Mouse (Mus musculus): ENCODE results near the gene Tmppe. TPM values are rescaled to one million over a fixed set of nuclear protein-coding genes. Genes with fewer than 3 reads are reported as not detected.
"Not testable (repeated sequence)": the region's sequence is repeated elsewhere in the genome, so short reads cannot be mapped to it uniquely, and the experiment has no call there.

Gene Tmppe
- 5.1 and 5.5 TPM in 2 replicates for polyA plus RNA-seq (2014; fragmentation: Nextera tagmentation; extraction: Ambion mirVana)

DNA sequence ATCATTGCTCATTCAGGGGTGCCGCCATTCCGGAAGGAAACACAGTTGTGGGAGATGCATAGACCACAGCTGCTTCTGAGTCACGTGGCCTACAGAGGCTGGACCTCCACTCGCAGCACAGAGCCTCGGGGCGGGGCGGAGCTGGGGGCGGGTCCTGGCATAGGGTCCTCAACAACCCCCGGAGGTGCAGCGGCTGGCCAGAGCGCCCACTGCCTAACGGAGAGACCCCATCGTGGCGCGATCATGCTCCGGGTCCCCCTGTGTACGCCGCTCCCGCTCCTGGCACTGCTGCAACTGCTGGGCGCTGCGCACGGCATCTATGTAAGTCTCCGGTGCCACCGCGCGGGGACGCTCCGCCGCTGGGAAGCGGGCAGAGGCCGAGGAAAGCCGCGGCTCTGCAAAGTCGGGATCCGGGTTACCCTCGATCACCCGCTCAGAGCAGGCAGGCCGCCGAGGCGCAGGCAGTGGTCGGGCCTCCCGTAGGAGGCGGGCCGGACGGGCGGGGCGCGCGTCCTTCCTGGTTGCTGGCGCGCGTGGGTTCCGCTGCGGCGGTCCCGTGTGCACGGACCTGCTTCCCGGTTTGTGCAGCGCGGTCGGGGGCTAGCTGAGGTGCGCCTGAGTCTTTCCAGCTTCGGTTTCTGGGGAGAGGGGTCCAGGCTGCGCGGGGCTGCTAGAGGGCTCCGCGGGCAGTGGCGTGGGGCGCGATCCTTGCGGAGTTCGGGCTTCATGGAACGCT is at the start of gene Tmppe, which contains the start of gene Glb1:
Gene Tmppe, plus strand, starts transcription at position 157 of the 736 bp plus-strand sequence.
Gene Glb1, plus strand, starts transcription at position 128 of the 736 bp plus-strand sequence.
- Histone ChIP-seq H3K4me1 (replicated peaks; ENCODE audit: control insufficient read depth, insufficient read depth, low read length) (peaks cover 8% of the 10 kb centered on the region; the same call in 1 of the 2 replicates), H3K4me2 (ENCODE audit: low read length) (peak within 1 kb of the TSS; percentile 54), H3K36me3 (ENCODE audit: control insufficient read depth, insufficient read depth, low read length) (peaks cover 15% of the 10 kb centered on the region), H3K27me3 (replicated peaks; ENCODE audit: control insufficient read depth, insufficient read depth, low read length) (no peaks in the 10 kb centered on the region), H3K27ac (ENCODE audit: low read depth) (peak within 1 kb of the TSS; percentile 92), H3K4me3 (ENCODE audit: low read depth, low read length) (peak within 1 kb of the TSS; percentile 91), H3K9ac (ENCODE audit: low read length) (peak within 1 kb of the TSS; percentile 88), H3K9me3 (ENCODE audit: control insufficient read depth, low read length) (no peaks in the 10 kb centered on the region)
- DNase-seq (ENCODE audit: low spot score), result peak; percentile 94
- whole genome bisulfite sequencing, result under 1% methylated on average over 73 of the region's 73 CpGs
- peak; percentile 97 for ATAC-seq (replicated peaks; ENCODE audit: low FRiP score, low TSS enrichment, low read depth)

DNA sequence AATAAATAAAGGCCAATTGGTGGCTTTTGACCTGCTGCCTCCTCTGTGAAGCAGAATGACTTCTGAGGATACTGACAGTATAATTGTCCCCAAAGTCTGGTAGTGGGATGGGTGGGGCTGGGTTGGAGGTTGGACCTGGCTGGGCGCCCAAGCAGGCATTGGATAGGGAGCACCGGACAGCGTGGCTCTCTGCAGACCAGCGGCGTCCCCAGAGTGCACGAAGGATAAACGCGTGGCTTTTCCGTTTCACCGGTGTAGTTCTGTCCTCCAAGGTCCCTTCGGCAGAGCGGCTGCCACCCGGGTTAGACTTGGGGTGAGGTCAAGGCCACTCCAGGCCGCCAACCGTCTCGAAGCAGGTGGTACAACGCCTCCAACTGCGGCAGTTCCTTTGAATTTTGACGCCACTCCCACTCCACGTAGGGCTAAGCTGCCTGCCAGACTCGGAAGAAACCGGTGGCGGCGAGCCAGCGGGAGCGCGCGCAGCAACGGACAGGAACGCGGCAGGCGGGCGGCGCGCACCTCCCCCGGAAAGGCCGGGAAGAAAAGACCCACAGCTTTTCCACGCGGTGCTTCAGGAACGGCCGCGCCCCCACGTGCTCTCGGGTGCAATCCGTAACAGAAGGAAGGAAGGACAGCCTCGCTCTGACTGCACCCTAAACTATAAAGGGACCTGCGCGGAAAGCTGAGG is 33.0 kb upstream of the Tmppe start:
- Histone ChIP-seq H3K9me3 (ENCODE audit: control insufficient read depth, low read length) (no peaks in the 10 kb centered on the region), H3K4me2 (ENCODE audit: low read length) (peak overlapping the region; percentile 84), H3K36me3 (ENCODE audit: control insufficient read depth, insufficient read depth, low read length) (no peaks in the 10 kb centered on the region), H3K9ac (ENCODE audit: low read length) (peak overlapping the region; percentile 51), H3K4me3 (ENCODE audit: low read depth, low read length) (peak overlapping the region; percentile 49), H3K4me1 (replicated peaks; ENCODE audit: control insufficient read depth, insufficient read depth, low read length) (no peaks in the 10 kb centered on the region), H3K27ac (ENCODE audit: low read depth) (no peak overlapping the region), H3K27me3 (replicated peaks; ENCODE audit: control insufficient read depth, insufficient read depth, low read length) (no peaks in the 10 kb centered on the region)
- under 1% methylated on average over 48 of the region's 48 CpGs for WGBS
- DNase-seq (ENCODE audit: low spot score) (peak; percentile 91), ATAC-seq (replicated peaks; ENCODE audit: low FRiP score, low TSS enrichment, low read depth) (peak; percentile 85)

DNA sequence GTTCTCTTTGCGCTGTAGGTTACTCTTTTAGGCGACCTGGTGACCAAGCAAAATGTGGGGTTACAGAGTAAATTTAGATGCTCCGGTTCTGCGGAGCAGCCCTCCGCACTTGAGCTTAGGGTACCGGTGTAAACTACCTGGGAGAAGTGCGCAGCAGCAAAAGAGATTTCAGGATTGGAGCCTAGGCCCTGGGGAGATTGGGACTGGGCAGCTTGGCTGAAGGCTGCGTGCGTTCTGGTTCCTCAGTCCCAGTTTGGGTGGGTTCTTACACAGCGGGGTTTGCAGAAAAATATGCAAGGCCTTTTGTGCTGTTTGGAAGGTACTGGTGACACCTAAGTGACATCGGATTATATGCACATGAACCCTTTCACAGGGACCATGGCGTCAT is 32.4 kb upstream of the Tmppe start:
- Histone ChIP-seq H3K27ac (ENCODE audit: low read depth) (no peak overlapping the region), H3K9ac (ENCODE audit: low read length) (peak overlapping the region; percentile 51), H3K4me3 (ENCODE audit: low read depth, low read length) (peak overlapping the region; percentile 49), H3K27me3 (replicated peaks; ENCODE audit: control insufficient read depth, insufficient read depth, low read length) (no peaks in the 10 kb centered on the region), H3K36me3 (ENCODE audit: control insufficient read depth, insufficient read depth, low read length) (no peaks in the 10 kb centered on the region), H3K9me3 (ENCODE audit: control insufficient read depth, low read length) (no peaks in the 10 kb centered on the region), H3K4me2 (ENCODE audit: low read length) (peak overlapping the region; percentile 84), H3K4me1 (replicated peaks; ENCODE audit: control insufficient read depth, insufficient read depth, low read length) (no peaks in the 10 kb centered on the region)
- ATAC-seq (replicated peaks; ENCODE audit: low FRiP score, low TSS enrichment, low read depth), result no peak; the same call in 1 of the 2 replicates
- no peak for DNase-seq (ENCODE audit: low spot score)
- WGBS, result 14% methylated on average over 12 of the region's 12 CpGs

DNA sequence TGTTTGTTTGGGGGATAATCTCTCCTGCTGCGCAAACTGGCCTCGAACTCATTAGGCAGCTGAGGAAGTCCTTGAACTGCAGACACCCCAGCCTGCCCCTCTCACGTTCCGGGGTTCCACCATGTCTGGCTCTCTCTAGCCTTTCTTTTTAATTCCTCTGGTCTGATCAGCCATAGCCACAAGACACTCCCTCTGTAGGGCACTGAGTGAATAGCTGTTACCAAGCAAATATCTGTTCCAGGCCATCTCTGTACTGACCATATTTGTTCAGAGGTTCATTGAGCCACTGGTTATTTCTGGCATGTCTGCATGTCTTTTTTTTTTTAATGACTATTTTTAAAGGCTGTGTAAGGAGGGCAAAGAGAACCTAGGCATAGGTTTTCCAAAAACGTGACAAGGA is 31.5 kb upstream of the Tmppe start:
- ATAC-seq (replicated peaks; ENCODE audit: low FRiP score, low TSS enrichment, low read depth); H3K4me1 ChIP-seq (replicated peaks; ENCODE audit: control insufficient read depth, insufficient read depth, low read length); H3K9ac ChIP-seq (ENCODE audit: low read length); H3K4me2 ChIP-seq (ENCODE audit: low read length); H3K4me3 ChIP-seq (ENCODE audit: low read depth, low read length); DNase-seq (ENCODE audit: low spot score); H3K27me3 ChIP-seq (replicated peaks; ENCODE audit: control insufficient read depth, insufficient read depth, low read length); H3K36me3 ChIP-seq (ENCODE audit: control insufficient read depth, insufficient read depth, low read length); H3K9me3 ChIP-seq (ENCODE audit: control insufficient read depth, low read length); H3K27ac ChIP-seq (ENCODE audit: low read depth): not testable (repeated sequence)
- WGBS, result 67% methylated on average over 5 of the region's 5 CpGs

DNA sequence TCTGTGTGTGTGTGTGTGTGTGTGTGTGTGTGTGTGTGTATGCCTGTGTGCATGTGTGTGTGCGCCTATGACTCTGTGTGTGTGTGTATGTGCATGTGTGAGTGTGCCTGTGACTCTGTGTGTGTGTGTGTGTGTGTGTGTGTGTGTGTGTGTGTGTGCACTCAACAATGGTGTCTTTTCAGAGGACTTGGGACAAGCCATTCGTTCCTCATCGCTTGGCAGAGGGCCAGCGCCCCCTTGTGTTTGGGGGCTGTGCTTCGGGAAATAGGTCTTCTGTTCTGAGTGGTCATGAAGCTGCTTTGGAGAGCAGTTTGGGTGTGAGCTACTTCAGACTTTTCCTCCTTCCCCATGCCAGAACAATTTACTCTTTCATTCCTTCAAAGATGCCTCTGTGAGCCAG is 29.2 kb upstream of the Tmppe start:
- DNase-seq (ENCODE audit: low spot score), result peak; percentile 48
- not testable (repeated sequence) for H3K4me3 ChIP-seq (ENCODE audit: low read depth, low read length); ATAC-seq (replicated peaks; ENCODE audit: low FRiP score, low TSS enrichment, low read depth); H3K9me3 ChIP-seq (ENCODE audit: control insufficient read depth, low read length); H3K9ac ChIP-seq (ENCODE audit: low read length); H3K4me2 ChIP-seq (ENCODE audit: low read length); H3K4me1 ChIP-seq (replicated peaks; ENCODE audit: control insufficient read depth, insufficient read depth, low read length); H3K27me3 ChIP-seq (replicated peaks; ENCODE audit: control insufficient read depth, insufficient read depth, low read length); H3K27ac ChIP-seq (ENCODE audit: low read depth)
- 32% methylated on average over 5 of the region's 5 CpGs for WGBS
- H3K36me3 ChIP-seq (ENCODE audit: control insufficient read depth, insufficient read depth, low read length), result peaks cover 17% of the 10 kb centered on the region

DNA sequence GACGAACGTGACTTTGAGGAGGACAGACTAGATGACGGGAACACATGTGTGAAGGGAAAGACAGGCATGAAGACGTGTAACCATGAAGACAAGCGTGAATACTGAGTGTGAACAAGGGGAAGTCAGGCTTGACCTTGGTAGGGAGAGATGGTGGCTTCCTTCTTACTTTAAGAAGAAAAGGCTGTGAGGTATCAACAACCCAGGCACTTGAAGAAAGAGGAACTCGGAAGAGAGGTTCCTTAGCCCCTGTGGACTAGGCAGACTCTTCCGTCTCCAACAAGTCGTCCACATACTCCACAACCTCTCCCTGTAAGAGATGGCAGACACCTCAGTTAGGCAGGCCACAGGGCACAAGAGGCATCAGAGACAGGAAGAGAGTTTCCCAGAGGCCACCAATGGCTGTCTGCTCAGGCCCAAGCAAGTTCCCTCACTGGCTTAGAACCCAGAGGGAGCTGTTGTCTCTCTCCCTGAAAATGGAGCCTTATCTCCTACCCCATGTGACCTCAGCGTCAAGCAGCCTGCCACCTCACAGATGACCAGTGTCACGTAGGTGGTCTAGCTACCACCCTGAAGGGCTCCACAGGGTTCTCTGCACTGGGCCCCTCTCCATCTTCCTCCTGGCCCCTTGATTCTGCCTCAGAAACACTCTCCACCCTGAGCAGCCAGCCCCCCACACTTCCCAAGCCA is 25.5 kb upstream of the Tmppe start:
- ATAC-seq (replicated peaks; ENCODE audit: low FRiP score, low TSS enrichment, low read depth) (no peak), DNase-seq (ENCODE audit: low spot score) (peak; percentile 31)
- no peak overlapping the region for H3K9ac ChIP-seq (ENCODE audit: low read length)
- H3K4me1 ChIP-seq (replicated peaks; ENCODE audit: control insufficient read depth, insufficient read depth, low read length), result no peaks in the 10 kb centered on the region
- WGBS, result 85% methylated on average over 10 of the region's 10 CpGs
- no peaks in the 10 kb centered on the region for H3K27me3 ChIP-seq (replicated peaks; ENCODE audit: control insufficient read depth, insufficient read depth, low read length)
- H3K27ac ChIP-seq (ENCODE audit: low read depth), result no peak overlapping the region
- H3K4me2 ChIP-seq (ENCODE audit: low read length), result no peak overlapping the region
- H3K4me3 ChIP-seq (ENCODE audit: low read depth, low read length), result no peak overlapping the region
- no peaks in the 10 kb centered on the region for H3K9me3 ChIP-seq (ENCODE audit: control insufficient read depth, low read length)
- H3K36me3 ChIP-seq (ENCODE audit: control insufficient read depth, insufficient read depth, low read length), result peaks cover 45% of the 10 kb centered on the region

DNA sequence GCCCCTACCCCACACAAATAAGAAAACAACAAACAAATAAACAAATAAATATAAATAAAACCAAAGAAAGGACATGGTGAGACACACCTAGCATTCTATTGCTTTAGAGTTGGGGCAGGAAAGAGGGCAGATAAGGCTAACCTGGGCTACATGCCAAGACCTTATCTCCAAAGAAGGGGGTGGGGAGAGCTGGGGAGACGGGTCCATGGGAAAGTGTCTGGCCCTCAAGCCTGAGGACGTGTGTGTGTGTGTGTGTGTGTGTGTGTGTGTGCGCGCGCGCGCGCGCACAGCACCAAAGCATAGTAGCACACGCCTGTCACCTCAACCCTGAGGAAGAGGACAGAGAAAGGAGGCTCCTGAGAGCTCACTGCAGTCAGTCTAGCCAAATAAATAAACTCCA is 23.7 kb upstream of the Tmppe start:
- H3K4me1 ChIP-seq (replicated peaks; ENCODE audit: control insufficient read depth, insufficient read depth, low read length), result no peaks in the 10 kb centered on the region
- no peak overlapping the region for H3K27ac ChIP-seq (ENCODE audit: low read depth)
- peaks cover 45% of the 10 kb centered on the region for H3K36me3 ChIP-seq (ENCODE audit: control insufficient read depth, insufficient read depth, low read length)
- H3K27me3 ChIP-seq (replicated peaks; ENCODE audit: control insufficient read depth, insufficient read depth, low read length), result no peaks in the 10 kb centered on the region
- ATAC-seq (replicated peaks; ENCODE audit: low FRiP score, low TSS enrichment, low read depth) (no peak), DNase-seq (ENCODE audit: low spot score) (no peak)
- H3K4me3 ChIP-seq (ENCODE audit: low read depth, low read length), result no peak overlapping the region
- WGBS, result 93% methylated on average over 10 of the region's 10 CpGs
- no peaks in the 10 kb centered on the region for H3K9me3 ChIP-seq (ENCODE audit: control insufficient read depth, low read length)
- no peak overlapping the region for H3K9ac ChIP-seq (ENCODE audit: low read length)
- H3K4me2 ChIP-seq (ENCODE audit: low read length), result no peak overlapping the region

DNA sequence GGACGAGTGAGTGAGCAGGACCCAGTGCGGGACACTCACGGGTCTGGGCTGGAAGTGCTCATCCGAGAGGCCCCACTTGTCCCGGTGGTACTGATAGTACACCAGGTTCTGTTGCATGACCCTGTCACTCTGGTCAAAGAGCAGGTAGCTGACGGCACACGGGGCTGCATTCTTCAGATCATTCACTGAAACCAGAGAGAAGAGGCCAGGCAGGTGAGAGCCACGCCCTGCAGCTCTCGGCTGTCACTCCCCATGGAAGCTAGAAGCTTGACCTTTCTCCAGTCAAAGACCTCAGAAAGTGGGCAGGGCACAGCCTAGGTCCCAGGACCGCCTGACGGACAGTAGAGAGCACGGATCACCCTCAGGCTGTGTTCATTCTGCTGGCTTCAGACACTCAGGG is 21.0 kb upstream of the Tmppe start:
- Histone ChIP-seq H3K9me3 (ENCODE audit: control insufficient read depth, low read length) (no peaks in the 10 kb centered on the region), H3K9ac (ENCODE audit: low read length) (no peak overlapping the region), H3K27me3 (replicated peaks; ENCODE audit: control insufficient read depth, insufficient read depth, low read length) (no peaks in the 10 kb centered on the region), H3K36me3 (ENCODE audit: control insufficient read depth, insufficient read depth, low read length) (peaks cover 63% of the 10 kb centered on the region), H3K4me1 (replicated peaks; ENCODE audit: control insufficient read depth, insufficient read depth, low read length) (no peaks in the 10 kb centered on the region), H3K4me3 (ENCODE audit: low read depth, low read length) (no peak overlapping the region), H3K4me2 (ENCODE audit: low read length) (no peak overlapping the region), H3K27ac (ENCODE audit: low read depth) (no peak overlapping the region)
- no peak for DNase-seq (ENCODE audit: low spot score)
- no peak for ATAC-seq (replicated peaks; ENCODE audit: low FRiP score, low TSS enrichment, low read depth)
- 78% methylated on average over 12 of the region's 12 CpGs for WGBS
